Mouse (Mus musculus) embryonic facial prominence, embryonic 12.5 days (tissue): ENCODE measurements around the gene Eif3j1. TPM values are rescaled to one million over a fixed set of nuclear protein-coding genes. Genes with fewer than 3 reads are reported as not detected.
"Not testable (repeated sequence)": the region's sequence is repeated elsewhere in the genome, so short reads cannot be mapped to it uniquely, and the experiment has no call there.

Source experiments
- ATAC-seq: fragments of 200-750 bp; cut with Nextera tagmentation; 2 replicates; pipeline ENCODE4 v1.8.0; 2017; ENCODE audit not compliant: insufficient number of reproducible peaks, insufficient read depth, low FRiP score, low TSS enrichment
- H3K27ac ChIP-seq: fragments of 300-500 bp; sonication (generic); 2 replicates; pipeline ENCODE4 v1.5.1; 2016; ENCODE audit warnings: mild to moderate bottlenecking
- H3K27me3 ChIP-seq: fragments of 300-500 bp; sonication (generic); 2 replicates; pipeline ENCODE4 v1.6.1; 2016; ENCODE audit warnings: mild to moderate bottlenecking, moderate library complexity
- H3K36me3 ChIP-seq: fragments of 300-500 bp; sonication (generic); 2 replicates; pipeline ENCODE4 v1.6.1; 2016; ENCODE audit warnings: mild to moderate bottlenecking
- H3K4me1 ChIP-seq: fragments of 300-500 bp; sonication (generic); 2 replicates; pipeline ENCODE4 v1.6.1; 2016
- H3K4me2 ChIP-seq: fragments of 300-500 bp; sonication (generic); replicated peaks from 2 replicates; pipeline ENCODE4 v1.6.1; 2016; ENCODE audit warnings: mild to moderate bottlenecking, moderate library complexity
- H3K4me3 ChIP-seq: fragments of 300-500 bp; sonication (generic); 2 replicates; pipeline ENCODE4 v1.5.1; 2016; ENCODE audit warnings: mild to moderate bottlenecking
- H3K9ac ChIP-seq: fragments of 300-500 bp; sonication (generic); 2 replicates; pipeline ENCODE4 v1.6.1; 2016; ENCODE audit warnings: mild to moderate bottlenecking, moderate library complexity
- H3K9me3 ChIP-seq: fragments of 300-500 bp; sonication (generic); 2 replicates; pipeline ENCODE4 v1.6.1; 2016; ENCODE audit warnings: mild to moderate bottlenecking, moderate library complexity
- WGBS: fragments of 180-500 bp; shearing (Covaris S2); methylation state at CpG from one replicate; pipeline ENCODE4 v1.1.7; 2016; 5-methylcytosine and 5-hydroxymethylcytosine counted together
- polyA plus RNA-seq: library from polyadenylated mRNA; unstranded; fragments of >200 nt; fragmentation: Nextera tagmentation; extraction: Ambion mirVana; gene quantifications from 2 replicates; pipeline ENCODE4 v1.2.1, GENCODE M21; 2016

Gene Eif3j1
- polyA plus RNA-seq, 1 experiment from 2014 or later, result 14.3 TPM

GRCm38 (mm10) chr2:122059365-122060115 is 31.2 kb downstream of the Eif3j1 start:
- Histone ChIP-seq H3K27me3 (no peaks in the 10 kb centered on the region), H3K9me3 (no peaks in the 10 kb centered on the region), H3K36me3 (peaks cover 44% of the 10 kb centered on the region), H3K9ac (no peak overlapping the region), H3K4me1 (no peaks in the 10 kb centered on the region), H3K4me3 (no peak overlapping the region), H3K4me2 (no peak overlapping the region), H3K27ac (no peak overlapping the region)
- WGBS, result 92% methylated on average over 11 of the region's 11 CpGs
- no peak for ATAC-seq

- Histone ChIP-seq H3K4me1 (no peaks in the 10 kb centered on the region), H3K9ac (no peak overlapping the region), H3K4me2 (no peak overlapping the region), H3K9me3 (no peaks in the 10 kb centered on the region), H3K4me3 (no peak overlapping the region), H3K27ac (no peak overlapping the region), H3K36me3 (peaks cover 36% of the 10 kb centered on the region), H3K27me3 (no peaks in the 10 kb centered on the region)
- ATAC-seq, result no peak
- 50% methylated on average over 14 of the region's 14 CpGs for WGBS
These were observed 37.0 kb downstream of the Eif3j1 start for GRCm38 (mm10) chr2:122065200-122065969.

- Histone ChIP-seq H3K27me3 (no peaks in the 10 kb centered on the region), H3K9ac (no peak overlapping the region), H3K27ac (no peak overlapping the region), H3K36me3 (peaks cover 36% of the 10 kb centered on the region), H3K4me1 (no peaks in the 10 kb centered on the region), H3K4me2 (no peak overlapping the region), H3K4me3 (no peak overlapping the region), H3K9me3 (no peaks in the 10 kb centered on the region)
- 82% methylated on average over 8 of the region's 8 CpGs for whole genome bisulfite sequencing
- no peak for ATAC-seq
These were observed 37.9 kb downstream of the Eif3j1 start for GRCm38 (mm10) chr2:122066241-122066640.

GRCm38 (mm10) chr2:122069144-122069912 is 41.0 kb downstream of the Eif3j1 start:
- ATAC-seq, result no peak
- no peaks in the 10 kb centered on the region for H3K4me1 ChIP-seq
- no peaks in the 10 kb centered on the region for H3K9me3 ChIP-seq
- H3K27ac ChIP-seq, result no peak overlapping the region
- H3K9ac ChIP-seq, result no peak overlapping the region
- H3K36me3 ChIP-seq, result peaks cover 26% of the 10 kb centered on the region
- no peak overlapping the region for H3K4me2 ChIP-seq
- whole genome bisulfite sequencing, result 90% methylated on average over 6 of the region's 6 CpGs
- no peak overlapping the region for H3K4me3 ChIP-seq
- H3K27me3 ChIP-seq, result no peaks in the 10 kb centered on the region

- WGBS, result 39% methylated on average over 5 of the region's 5 CpGs
- ATAC-seq, result no peak
These were observed 41.6 kb downstream of the Eif3j1 start for GRCm38 (mm10) chr2:122069922-122070321.

GRCm38 (mm10) chr2:122081728-122082456 is 53.5 kb downstream of the Eif3j1 start:
- no peaks in the 10 kb centered on the region for H3K27me3 ChIP-seq
- H3K4me3 ChIP-seq, result no peak overlapping the region
- H3K27ac ChIP-seq, result no peak overlapping the region
- peaks cover 77% of the 10 kb centered on the region for H3K36me3 ChIP-seq
- WGBS, result 67% methylated on average over 7 of the region's 7 CpGs
- H3K9me3 ChIP-seq, result no peaks in the 10 kb centered on the region
- H3K9ac ChIP-seq, result no peak overlapping the region
- no peak for ATAC-seq
- no peak overlapping the region for H3K4me2 ChIP-seq
- H3K4me1 ChIP-seq, result no peaks in the 10 kb centered on the region

More at GRCm38 (mm10) chr2:122069922-122070321, 41.6 kb downstream of the Eif3j1 start:
- Histone ChIP-seq H3K4me2 (no peak overlapping the region), H3K4me3 (no peak overlapping the region), H3K4me1 (no peaks in the 10 kb centered on the region), H3K27ac (no peak overlapping the region), H3K9ac (no peak overlapping the region), H3K36me3 (peaks cover 26% of the 10 kb centered on the region), H3K27me3 (no peaks in the 10 kb centered on the region), H3K9me3 (no peaks in the 10 kb centered on the region)

GRCm38 (mm10) chr2:122086446-122086845 is 58.1 kb downstream of the Eif3j1 start:
- H3K36me3 ChIP-seq, result peaks cover 80% of the 10 kb centered on the region
- WGBS, result 81% methylated on average over 4 of the region's 4 CpGs
- no peaks in the 10 kb centered on the region for H3K27me3 ChIP-seq

GRCm38 (mm10) chr2:122093844-122094243 is 65.5 kb downstream of the Eif3j1 start:
- no peak for ATAC-seq

More at GRCm38 (mm10) chr2:122086446-122086845, 58.1 kb downstream of the Eif3j1 start:
- no peak for ATAC-seq
- no peaks in the 10 kb centered on the region for H3K9me3 ChIP-seq
- no peak overlapping the region for H3K27ac ChIP-seq
- H3K4me1 ChIP-seq, result no peaks in the 10 kb centered on the region
- no peak overlapping the region for H3K4me3 ChIP-seq
- H3K9ac ChIP-seq, result no peak overlapping the region
- no peak overlapping the region for H3K4me2 ChIP-seq

GRCm38 (mm10) chr2:122097686-122098085 is 69.3 kb downstream of the Eif3j1 start:
- H3K4me3 ChIP-seq, H3K4me2 ChIP-seq, ATAC-seq, H3K9ac ChIP-seq, H3K27me3 ChIP-seq, H3K9me3 ChIP-seq, H3K27ac ChIP-seq, H3K4me1 ChIP-seq: not testable (repeated sequence)
- peaks cover 46% of the 10 kb centered on the region for H3K36me3 ChIP-seq
- 81% methylated on average over 5 of the region's 5 CpGs for WGBS

More at GRCm38 (mm10) chr2:122093844-122094243, 65.5 kb downstream of the Eif3j1 start:
- Histone ChIP-seq H3K4me3 (no peak overlapping the region), H3K9me3 (no peaks in the 10 kb centered on the region), H3K27ac (no peak overlapping the region), H3K36me3 (peaks cover 62% of the 10 kb centered on the region), H3K4me1 (no peaks in the 10 kb centered on the region), H3K27me3 (no peaks in the 10 kb centered on the region), H3K9ac (no peak overlapping the region), H3K4me2 (no peak overlapping the region)
- WGBS, result 90% methylated on average over 4 of the region's 4 CpGs

- Histone ChIP-seq H3K4me3 (no peak overlapping the region), H3K36me3 (peaks cover 45% of the 10 kb centered on the region), H3K27me3 (no peaks in the 10 kb centered on the region), H3K27ac (no peak overlapping the region), H3K9ac (no peak overlapping the region), H3K9me3 (no peaks in the 10 kb centered on the region), H3K4me1 (no peaks in the 10 kb centered on the region), H3K4me2 (no peak overlapping the region)
- no peak for ATAC-seq
These were observed 73.7 kb downstream of the Eif3j1 start for GRCm38 (mm10) chr2:122102070-122102469.
